Mouse (Mus musculus) heart, postnatal 0 days (tissue): ENCODE data around the gene Tmem131l.

Experiments
- CTCF ChIP-seq: IDR thresholded peaks from 2 replicates; pipeline ENCODE4 v1.5.1; 2016; ENCODE audit warnings: antibody characterized with exemption, control low read depth, low read depth
- EP300 ChIP-seq: IDR thresholded peaks from 2 replicates; pipeline ENCODE4 v1.6.1; 2016; ENCODE audit warnings: antibody characterized with exemption, low read depth

- TF ChIP-seq CTCF, result no peak
- TF ChIP-seq EP300, result no peak
Measured at GRCm38 (mm10) chr3:84010995-84011663, 28.8 kb downstream of the Tmem131l start.
